Mouse (Mus musculus): ENCODE measurements around the gene Hnrnpa3.
"Not testable (repeated sequence)": the region's sequence is repeated elsewhere in the genome, so short reads cannot be mapped to it uniquely, and the experiment has no call there.

GRCm38 (mm10) chr2:75637822-75638221 lies 21.2 kb upstream of the Hnrnpa3 start:
- TF ChIP-seq EP300 (optimal IDR thresholded peaks at IDR 0.05); CTCF (IDR thresholded peaks at IDR 0.05; ENCODE audit: low read depth): not testable (repeated sequence)

Measured in stomach, postnatal 0 days (tissue).